Mouse (Mus musculus): ENCODE results near the gene Acat1. TPM values are rescaled to one million over a fixed set of nuclear protein-coding genes. Genes with fewer than 3 reads are reported as not detected.

The Acat1 gene
- 26.2 and 36.9 TPM in 2 replicates for polyA plus RNA-seq (2016; fragmentation: Nextera tagmentation; extraction: Ambion mirVana)

GRCm38 (mm10) chr9:53609968-53610781, at the start of gene Acat1:
Gene Acat1, minus strand, starts transcription at chr9:53610382.
- H3K27ac ChIP-seq, result peak within 1 kb of the TSS; percentile 82
- no peaks in the 10 kb centered on the region for H3K27me3 ChIP-seq (ENCODE audit: low read depth, poor library complexity, severe bottlenecking)
- DNase-seq (ENCODE audit: low spot score), result peak; percentile 85
- H3K4me1 ChIP-seq, result peaks cover 8% of the 10 kb centered on the region; the same call in 1 of the 2 replicates
- peak within 1 kb of the TSS; percentile 69 for H3K4me3 ChIP-seq
- peaks cover 9% of the 10 kb centered on the region for H3K36me3 ChIP-seq
- H3K9me3 ChIP-seq (replicated peaks), result no peaks in the 10 kb centered on the region
- 7% methylated on average over 51 of the region's 52 CpGs for WGBS

GRCm38 (mm10) chr9:53634796-53635195, 24.6 kb upstream of the Acat1 start:
- WGBS, result 97% methylated on average over 6 of the region's 6 CpGs
- no peak overlapping the region for H3K27ac ChIP-seq
- peaks cover 93% of the 10 kb centered on the region for H3K36me3 ChIP-seq
- no peak overlapping the region for H3K4me3 ChIP-seq
- H3K4me1 ChIP-seq, result no peaks in the 10 kb centered on the region
- no peaks in the 10 kb centered on the region for H3K27me3 ChIP-seq (ENCODE audit: low read depth, poor library complexity, severe bottlenecking)
- DNase-seq (ENCODE audit: low spot score), result no peak
- no peaks in the 10 kb centered on the region for H3K9me3 ChIP-seq (replicated peaks)

GRCm38 (mm10) chr9:53615246-53615645, 5.1 kb upstream of the Acat1 start:
- no peak overlapping the region for H3K4me3 ChIP-seq
- 86% methylated on average over 8 of the region's 8 CpGs for WGBS
- peaks cover 58% of the 10 kb centered on the region for H3K36me3 ChIP-seq
- no peaks in the 10 kb centered on the region for H3K9me3 ChIP-seq (replicated peaks)
- no peak overlapping the region for H3K27ac ChIP-seq
- no peaks in the 10 kb centered on the region for H3K4me1 ChIP-seq
- no peak for DNase-seq (ENCODE audit: low spot score)
- no peaks in the 10 kb centered on the region for H3K27me3 ChIP-seq (ENCODE audit: low read depth, poor library complexity, severe bottlenecking)

- 87% methylated on average over 4 of the region's 4 CpGs for WGBS
- H3K27ac ChIP-seq, result no peak overlapping the region
- H3K4me3 ChIP-seq, result no peak overlapping the region
- peaks cover 48% of the 10 kb centered on the region for H3K36me3 ChIP-seq
- no peak for DNase-seq (ENCODE audit: low spot score)
- no peaks in the 10 kb centered on the region for H3K9me3 ChIP-seq (replicated peaks)
- H3K27me3 ChIP-seq (ENCODE audit: low read depth, poor library complexity, severe bottlenecking), result no peaks in the 10 kb centered on the region
- peaks cover 8% of the 10 kb centered on the region; the same call in 1 of the 2 replicates for H3K4me1 ChIP-seq
Observed at GRCm38 (mm10) chr9:53614286-53614685, 4.1 kb upstream of the Acat1 start.

GRCm38 (mm10) chr9:53609306-53609967, 745 bp downstream of the Acat1 start:
- Histone ChIP-seq H3K4me1 (peaks cover 8% of the 10 kb centered on the region; the same call in 1 of the 2 replicates), H3K4me3 (peak overlapping the region; percentile 69), H3K27ac (peak overlapping the region; percentile 82), H3K9me3 (replicated peaks) (no peaks in the 10 kb centered on the region), H3K27me3 (ENCODE audit: low read depth, poor library complexity, severe bottlenecking) (no peaks in the 10 kb centered on the region), H3K36me3 (0 out of 2 replicates have a peak, but pooled peaks cover 8% of the 10 kb centered on the region)
- no peak for DNase-seq (ENCODE audit: low spot score)
- WGBS, result 85% methylated on average over 12 of the region's 12 CpGs

GRCm38 (mm10) chr9:53607816-53608215, 2.4 kb downstream of the Acat1 start:
- 90% methylated on average over 4 of the region's 4 CpGs for WGBS
- Histone ChIP-seq H3K4me1 (peaks cover 8% of the 10 kb centered on the region; the same call in 1 of the 2 replicates), H3K27ac (no peak overlapping the region), H3K36me3 (no peaks in the 10 kb centered on the region), H3K9me3 (replicated peaks) (no peaks in the 10 kb centered on the region), H3K4me3 (no peak overlapping the region), H3K27me3 (ENCODE audit: low read depth, poor library complexity, severe bottlenecking) (no peaks in the 10 kb centered on the region)
- no peak for DNase-seq (ENCODE audit: low spot score)

GRCm38 (mm10) chr9:53607192-53607591, 3.0 kb downstream of the Acat1 start:
- no peaks in the 10 kb centered on the region for H3K9me3 ChIP-seq (replicated peaks)
- no peaks in the 10 kb centered on the region for H3K36me3 ChIP-seq
- no peak overlapping the region for H3K27ac ChIP-seq
- H3K4me3 ChIP-seq, result no peak overlapping the region
- no peaks in the 10 kb centered on the region for H3K27me3 ChIP-seq (ENCODE audit: low read depth, poor library complexity, severe bottlenecking)
- peaks cover 8% of the 10 kb centered on the region; the same call in 1 of the 2 replicates for H3K4me1 ChIP-seq
- WGBS, result 90% methylated on average over 3 of the region's 3 CpGs
- DNase-seq (ENCODE audit: low spot score), result no peak

- no peak for DNase-seq (ENCODE audit: low spot score)
- H3K4me1 ChIP-seq, result peaks cover 5% of the 10 kb centered on the region; the same call in 1 of the 2 replicates
- no peaks in the 10 kb centered on the region for H3K27me3 ChIP-seq (ENCODE audit: low read depth, poor library complexity, severe bottlenecking)
Observed at GRCm38 (mm10) chr9:53604954-53605353, 5.2 kb downstream of the Acat1 start.

GRCm38 (mm10) chr9:53603849-53604248, 6.3 kb downstream of the Acat1 start:
- Histone ChIP-seq H3K9me3 (replicated peaks) (no peaks in the 10 kb centered on the region), H3K27ac (no peak overlapping the region), H3K4me1 (no peaks in the 10 kb centered on the region), H3K4me3 (no peak overlapping the region), H3K36me3 (no peaks in the 10 kb centered on the region), H3K27me3 (ENCODE audit: low read depth, poor library complexity, severe bottlenecking) (no peaks in the 10 kb centered on the region)
- WGBS, result 88% methylated on average over 3 of the region's 3 CpGs
- DNase-seq (ENCODE audit: low spot score), result no peak

More at GRCm38 (mm10) chr9:53604954-53605353, 5.2 kb downstream of the Acat1 start:
- Histone ChIP-seq H3K27ac (no peak overlapping the region), H3K36me3 (no peaks in the 10 kb centered on the region), H3K4me3 (no peak overlapping the region), H3K9me3 (replicated peaks) (no peaks in the 10 kb centered on the region)
- WGBS, result 92% methylated on average over 5 of the region's 5 CpGs

GRCm38 (mm10) chr9:53603384-53603783, 6.8 kb downstream of the Acat1 start:
- 100% methylated on average over 1 of the region's 1 CpGs for WGBS

GRCm38 (mm10) chr9:53601541-53601940, 8.6 kb downstream of the Acat1 start:
- Histone ChIP-seq H3K27ac (no peak overlapping the region), H3K4me3 (no peak overlapping the region), H3K9me3 (replicated peaks) (no peaks in the 10 kb centered on the region), H3K27me3 (ENCODE audit: low read depth, poor library complexity, severe bottlenecking) (no peaks in the 10 kb centered on the region), H3K4me1 (no peaks in the 10 kb centered on the region), H3K36me3 (no peaks in the 10 kb centered on the region)
- WGBS, result 94% methylated on average over 2 of the region's 2 CpGs
- no peak for DNase-seq (ENCODE audit: low spot score)

More at GRCm38 (mm10) chr9:53603384-53603783, 6.8 kb downstream of the Acat1 start:
- Histone ChIP-seq H3K4me1 (no peaks in the 10 kb centered on the region), H3K27me3 (ENCODE audit: low read depth, poor library complexity, severe bottlenecking) (no peaks in the 10 kb centered on the region), H3K9me3 (replicated peaks) (no peaks in the 10 kb centered on the region), H3K36me3 (no peaks in the 10 kb centered on the region), H3K4me3 (no peak overlapping the region), H3K27ac (no peak overlapping the region)
- no peak for DNase-seq (ENCODE audit: low spot score)

GRCm38 (mm10) chr9:53598631-53599030, 11.6 kb downstream of the Acat1 start:
- WGBS, result 72% methylated on average over 6 of the region's 6 CpGs
- no peak overlapping the region for H3K27ac ChIP-seq
- H3K4me1 ChIP-seq, result no peaks in the 10 kb centered on the region
- no peaks in the 10 kb centered on the region for H3K27me3 ChIP-seq (ENCODE audit: low read depth, poor library complexity, severe bottlenecking)
- H3K36me3 ChIP-seq, result no peaks in the 10 kb centered on the region
- DNase-seq (ENCODE audit: low spot score), result no peak
- H3K9me3 ChIP-seq (replicated peaks), result no peaks in the 10 kb centered on the region
- H3K4me3 ChIP-seq, result no peak overlapping the region

All from limb, embryonic 10.5 days (tissue).